Mouse (Mus musculus): Measurements from ENCODE around the gene Tubgcp6.

Gene Tubgcp6

GRCm38 (mm10) chr15:89141905-89142304 lies 19.0 kb upstream of the Tubgcp6 start:
- DNase-seq (ENCODE audit: inconsistent ontology term), result no peak

- no peak for DNase-seq (ENCODE audit: inconsistent ontology term)
These were observed 18.5 kb upstream of the Tubgcp6 start for GRCm38 (mm10) chr15:89141443-89141842.

GRCm38 (mm10) chr15:89140659-89141252 lies 17.8 kb upstream of the Tubgcp6 start, which contains the start of gene Mapk12:
Gene Mapk12 (minus strand): TSS chr15:89140703.
- DNase-seq (ENCODE audit: inconsistent ontology term), result peak; percentile 47

GRCm38 (mm10) chr15:89140048-89140658 lies 17.2 kb upstream of the Tubgcp6 start:
- peak; percentile 39 for DNase-seq (ENCODE audit: inconsistent ontology term)

GRCm38 (mm10) chr15:89138531-89138930 lies 15.6 kb upstream of the Tubgcp6 start:
- DNase-seq (ENCODE audit: inconsistent ontology term), result no peak

DNA sequence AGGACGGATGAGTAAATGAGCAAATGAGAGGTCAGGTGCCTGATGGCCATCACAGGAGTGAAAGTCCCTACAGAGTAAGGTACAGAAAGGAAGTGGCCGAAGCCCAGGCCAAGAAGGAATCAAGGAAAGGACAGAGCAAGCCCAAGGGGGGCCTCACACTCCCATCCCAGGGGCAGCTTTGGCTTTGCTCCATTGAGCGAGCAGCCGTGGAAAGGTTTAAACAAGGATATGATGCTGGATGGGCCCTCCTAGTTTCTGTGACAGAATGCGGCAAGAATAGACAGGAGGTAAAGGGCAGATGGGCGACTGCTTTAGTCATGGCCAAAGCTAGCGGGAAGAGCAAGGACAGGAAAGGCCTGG lies 15.1 kb upstream of the Tubgcp6 start:
- no peak for DNase-seq (ENCODE audit: inconsistent ontology term)

DNA sequence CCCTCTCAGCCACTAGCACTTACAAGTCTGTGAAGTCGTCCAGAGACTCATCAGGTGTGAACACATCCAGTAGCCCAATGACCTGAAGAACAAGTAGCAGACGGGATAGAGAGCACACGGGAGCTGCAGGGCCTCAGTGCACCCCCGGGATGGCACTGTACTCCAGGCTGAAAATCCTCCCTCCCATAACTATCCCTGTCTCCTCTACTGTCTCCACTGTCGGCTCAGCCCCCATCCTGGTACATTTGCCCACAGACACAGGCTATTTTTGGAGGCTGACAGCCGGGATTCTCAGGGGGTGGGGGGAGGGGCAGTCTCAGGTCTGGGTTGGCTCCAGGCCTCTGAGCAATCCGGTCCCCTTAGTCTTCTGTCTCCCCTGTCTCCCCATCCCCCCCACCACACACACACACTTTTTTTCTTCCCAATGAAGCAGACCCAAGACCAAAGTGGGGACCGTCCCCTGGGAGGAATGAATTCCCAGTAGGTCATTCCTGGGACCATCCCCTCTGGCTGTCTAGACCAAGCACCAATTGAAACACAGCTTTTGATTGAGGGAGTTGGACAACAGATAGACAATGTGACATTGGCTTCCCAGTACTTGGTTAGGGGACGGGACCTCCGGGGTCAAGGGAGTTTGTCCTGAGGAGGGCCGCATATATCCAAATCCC lies 14.6 kb upstream of the Tubgcp6 start:
- DNase-seq (ENCODE audit: inconsistent ontology term), result no peak

DNA sequence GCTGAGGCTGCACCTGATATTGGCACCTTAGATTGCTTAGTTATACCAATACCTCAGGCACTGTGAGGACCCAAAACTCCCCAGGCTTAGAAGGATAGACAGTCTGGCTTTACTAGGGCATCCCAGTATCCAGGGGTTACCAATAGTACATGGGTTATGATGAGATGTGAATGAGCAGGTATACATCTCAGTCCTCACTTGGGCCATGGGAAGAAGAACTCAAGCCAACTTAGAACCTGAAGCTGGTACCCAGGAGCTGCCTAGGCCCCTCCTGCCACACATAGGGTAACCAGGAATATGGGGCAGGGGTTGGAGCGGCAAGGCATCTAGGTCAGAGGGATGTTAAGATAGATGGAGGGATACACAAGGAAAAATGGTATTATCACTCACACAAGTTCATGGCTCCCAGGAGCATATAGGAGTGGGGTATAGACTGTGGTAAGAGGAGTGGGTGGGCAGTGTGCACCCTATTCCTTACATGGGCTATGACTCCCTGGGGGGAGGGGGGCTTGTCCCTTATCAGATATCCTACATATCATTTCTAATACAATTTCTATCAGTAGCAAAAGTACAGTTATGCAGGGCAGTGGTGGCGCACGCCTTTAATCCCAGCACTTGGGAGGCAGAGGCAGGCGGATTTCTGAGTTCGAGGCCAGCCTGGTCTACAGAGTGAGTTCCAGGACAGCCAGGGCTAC lies 13.7 kb upstream of the Tubgcp6 start:
- no peak for DNase-seq (ENCODE audit: inconsistent ontology term)

DNA sequence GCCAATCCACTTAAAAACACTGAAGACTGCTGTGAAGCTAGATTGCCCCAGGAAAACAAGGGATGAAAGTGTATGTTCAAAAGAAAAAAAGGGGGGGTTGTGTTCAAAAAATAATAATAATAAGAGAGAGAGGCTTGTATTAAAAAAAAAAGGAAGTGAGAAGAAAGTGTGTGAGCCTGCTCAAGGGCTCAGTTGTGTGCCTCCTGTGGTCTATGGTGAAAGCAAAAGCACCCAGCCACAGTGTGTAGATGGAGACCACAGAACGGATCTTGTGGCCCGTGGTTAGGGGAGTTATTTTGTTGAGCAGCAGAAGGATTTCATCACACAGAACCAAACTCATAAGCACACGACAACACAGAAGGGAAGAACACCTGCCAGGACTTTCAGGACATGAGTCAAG lies 8.4 kb upstream of the Tubgcp6 start:
- DNase-seq (ENCODE audit: inconsistent ontology term), result no peak

- DNase-seq (ENCODE audit: inconsistent ontology term), result no peak
These were observed 7.3 kb upstream of the Tubgcp6 start for GRCm38 (mm10) chr15:89130245-89130644.

DNA sequence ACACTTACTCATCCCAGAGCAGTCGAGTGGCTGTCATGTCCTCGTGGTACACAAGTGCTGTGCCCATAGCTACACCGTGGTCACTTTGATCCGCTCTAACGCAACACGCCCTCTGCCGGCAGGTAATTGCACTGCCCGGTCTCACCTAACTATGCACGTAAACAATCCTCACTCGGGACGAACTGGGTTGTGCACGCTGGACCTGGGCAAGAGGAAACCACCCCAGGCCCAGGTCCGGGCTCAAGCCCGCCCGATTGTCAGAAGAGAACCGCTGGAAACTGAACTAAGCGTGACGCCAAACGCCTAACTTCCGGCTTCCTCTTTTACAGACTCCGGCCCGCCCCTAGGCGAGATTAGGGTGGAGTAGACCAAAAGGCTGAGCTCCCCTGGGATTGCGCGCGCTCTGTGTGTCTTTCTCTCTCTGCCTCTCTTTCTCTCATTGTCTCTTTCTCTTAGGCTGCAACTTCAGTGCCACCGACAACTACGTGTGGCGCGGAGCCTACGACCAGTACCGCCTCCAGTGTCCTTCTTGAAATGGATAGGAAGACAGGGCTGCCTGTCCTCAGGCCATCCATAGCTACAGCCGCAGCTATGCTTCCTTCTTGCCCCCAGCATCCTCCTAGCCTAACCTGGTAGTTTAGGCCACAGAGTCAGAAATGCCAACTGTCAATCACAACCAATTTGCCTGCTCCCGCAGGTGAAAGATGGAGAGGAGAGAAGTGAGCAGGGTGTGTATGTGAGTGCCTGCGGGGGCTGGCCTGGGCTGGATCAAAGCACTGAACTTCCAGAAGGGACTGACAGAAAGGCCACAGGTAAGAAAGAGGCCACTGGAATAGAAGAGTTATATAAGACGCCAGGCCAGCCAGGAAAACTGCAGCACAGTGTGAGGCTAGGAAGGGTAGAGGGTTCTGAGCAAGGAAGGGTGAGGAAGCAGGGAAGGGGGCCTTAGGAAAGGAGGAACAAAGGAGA lies 5.8 kb upstream of the Tubgcp6 start, which contains the start of gene Hdac10:
Gene Hdac10, minus strand, starts transcription at position 319 of the 969 bp plus-strand sequence.
- peak; percentile 79 for DNase-seq (ENCODE audit: inconsistent ontology term)

- no peak for DNase-seq (ENCODE audit: inconsistent ontology term)
These were observed 4.5 kb upstream of the Tubgcp6 start for GRCm38 (mm10) chr15:89127364-89127940.

DNA sequence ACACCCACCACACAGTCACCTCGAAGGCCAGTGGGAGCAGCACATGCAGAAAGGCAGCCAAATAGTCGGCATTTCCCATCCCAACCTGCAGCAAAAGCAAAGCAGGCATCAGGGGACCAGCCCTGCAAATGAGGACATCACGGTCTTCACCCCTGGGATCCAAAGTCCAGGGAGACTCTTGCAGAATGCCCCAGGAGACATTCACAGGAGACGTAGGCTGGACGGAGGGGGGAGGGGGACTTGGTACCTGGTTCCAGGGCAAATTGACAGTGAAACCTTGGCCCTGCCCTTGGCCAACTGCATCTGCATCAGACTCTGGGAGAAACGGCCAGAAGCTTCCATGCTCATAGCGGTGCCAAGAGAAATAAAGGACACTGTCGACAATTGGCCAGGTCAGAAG lies 3.7 kb upstream of the Tubgcp6 start:
- DNase-seq (ENCODE audit: inconsistent ontology term), result no peak

GRCm38 (mm10) chr15:89125351-89125750 lies 2.4 kb upstream of the Tubgcp6 start:
- DNase-seq (ENCODE audit: inconsistent ontology term), result no peak

DNA sequence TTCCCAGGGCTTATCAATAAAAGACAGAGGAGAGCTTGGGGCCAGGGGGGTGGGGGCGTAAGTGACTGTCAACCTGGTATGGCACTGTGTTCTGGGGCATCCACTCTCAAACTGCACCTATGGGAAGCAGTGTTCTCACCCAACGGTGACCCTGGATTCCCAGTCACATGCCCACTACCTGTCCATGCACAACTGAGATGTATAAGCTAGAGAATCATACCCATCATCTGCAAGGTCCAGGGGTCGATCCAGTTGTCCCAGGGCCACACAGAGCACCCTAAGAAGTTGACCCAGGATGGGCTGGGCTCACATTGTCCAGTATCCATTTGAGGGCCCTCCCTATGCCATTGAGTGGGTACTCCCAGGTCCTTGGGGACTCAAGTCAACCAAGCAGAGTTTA lies 1.4 kb upstream of the Tubgcp6 start:
- no peak for DNase-seq (ENCODE audit: inconsistent ontology term)

DNA sequence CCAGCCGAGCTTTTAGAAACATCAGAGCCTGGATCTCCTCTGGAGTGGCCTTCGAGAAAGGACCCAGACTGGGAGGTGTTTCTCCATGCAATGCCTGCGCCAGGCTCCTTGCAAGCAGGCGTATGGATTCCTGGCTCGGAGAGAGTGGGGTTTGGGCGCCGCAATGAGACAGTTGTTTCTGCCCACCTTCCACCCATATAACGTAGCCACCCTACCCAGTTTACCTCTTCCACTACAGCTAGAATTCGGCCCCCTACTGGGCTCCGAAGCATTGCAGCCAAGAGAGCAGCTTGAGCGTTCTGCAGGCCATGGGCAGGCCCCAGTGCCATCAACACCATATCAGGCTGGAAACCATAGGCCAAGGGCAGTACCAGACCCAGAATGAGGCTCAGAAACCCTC lies 683 bp upstream of the Tubgcp6 start:
- DNase-seq (ENCODE audit: inconsistent ontology term), result no peak

DNA sequence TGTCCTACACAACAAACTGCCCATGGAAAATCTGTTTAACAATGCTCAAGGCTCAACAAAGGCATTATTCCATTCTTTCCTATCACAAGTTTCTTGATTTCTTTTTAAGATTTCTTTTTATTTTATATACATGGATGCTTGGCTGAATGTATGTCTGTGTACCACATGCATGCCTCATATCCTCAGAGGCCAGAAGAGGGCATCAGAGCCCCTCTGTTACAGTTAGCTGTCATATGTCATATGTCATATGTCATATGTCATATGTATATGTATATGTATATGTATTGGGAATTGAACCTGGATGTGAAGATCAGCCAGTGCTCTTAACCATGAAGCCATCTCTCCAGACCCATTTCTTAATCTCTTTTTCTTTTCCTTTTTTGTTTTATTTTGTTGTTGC lies 4.9 kb downstream of the Tubgcp6 start:
- DNase-seq (ENCODE audit: inconsistent ontology term), result no peak

GRCm38 (mm10) chr15:89110147-89110546 lies 12.8 kb downstream of the Tubgcp6 start:
- no peak for DNase-seq (ENCODE audit: inconsistent ontology term)

GRCm38 (mm10) chr15:89106976-89107375 lies 15.9 kb downstream of the Tubgcp6 start:
- no peak for DNase-seq (ENCODE audit: inconsistent ontology term)

DNA sequence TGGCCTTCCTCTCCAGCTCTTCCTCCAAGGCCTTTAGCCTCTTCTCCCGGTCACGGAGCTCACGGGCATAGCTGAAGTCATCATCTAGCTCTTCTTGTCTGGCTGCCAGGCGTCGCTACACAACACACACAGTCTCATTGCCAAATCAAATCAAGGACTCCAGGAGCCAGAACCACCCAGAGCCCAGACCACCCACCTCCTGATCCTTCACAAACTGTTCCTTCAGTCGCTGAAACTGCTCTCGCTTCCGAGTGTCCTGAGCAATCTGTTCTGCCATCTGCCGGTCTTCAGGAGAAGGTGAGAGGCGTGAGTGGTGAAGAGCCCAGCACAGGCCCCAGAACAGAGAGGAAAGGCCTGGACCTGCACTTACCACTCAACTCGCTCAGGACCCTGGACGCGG lies 16.8 kb downstream of the Tubgcp6 start:
- no peak for DNase-seq (ENCODE audit: inconsistent ontology term)

DNA sequence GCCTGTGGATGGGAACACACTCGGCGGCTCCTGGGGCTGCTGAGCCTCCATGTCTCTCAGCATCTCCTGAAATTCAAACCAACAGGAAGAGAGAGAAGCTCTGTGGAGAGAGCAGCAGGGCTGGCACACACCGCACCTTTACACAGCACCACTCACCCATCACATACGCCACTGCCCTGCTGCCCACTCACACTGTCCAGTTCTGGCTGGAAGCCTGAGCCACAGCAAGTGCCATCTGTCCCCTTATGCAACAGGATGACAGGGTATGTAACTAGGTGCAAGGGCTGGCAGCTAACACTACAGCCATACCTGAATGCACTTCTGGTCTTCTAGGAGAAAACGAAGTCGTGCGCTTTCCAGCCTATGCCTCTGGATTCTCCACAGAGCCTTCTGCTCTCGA lies 18.5 kb downstream of the Tubgcp6 start:
- no peak for DNase-seq (ENCODE audit: inconsistent ontology term)
